Mouse (Mus musculus) cerebellum, adult 18-20 months (tissue): ENCODE results near the gene Ska3.
"Not testable (repeated sequence)": the region's sequence is repeated elsewhere in the genome, so short reads cannot be mapped to it uniquely, and the experiment has no call there.

Experiments used
- DNase-seq, 2 experiments: peaks; one replicate each; pipeline ENCODE4 v3.0.0; 2021

Ska3 gene

GRCm38 (mm10) chr14:57825788-57826751 lies at the start of gene Ska3, which contains the start of gene Mrpl57:
TSS of gene Ska3 (minus strand) at chr14:57826185.
TSS of gene Mrpl57 (plus strand) at chr14:57826234.
- DNase-seq: peak; percentile 89 to 90

- peak; percentile 31 to 47 for DNase-seq
These were observed 40.8 kb upstream of the Ska3 start for GRCm38 (mm10) chr14:57866676-57867276.

DNA sequence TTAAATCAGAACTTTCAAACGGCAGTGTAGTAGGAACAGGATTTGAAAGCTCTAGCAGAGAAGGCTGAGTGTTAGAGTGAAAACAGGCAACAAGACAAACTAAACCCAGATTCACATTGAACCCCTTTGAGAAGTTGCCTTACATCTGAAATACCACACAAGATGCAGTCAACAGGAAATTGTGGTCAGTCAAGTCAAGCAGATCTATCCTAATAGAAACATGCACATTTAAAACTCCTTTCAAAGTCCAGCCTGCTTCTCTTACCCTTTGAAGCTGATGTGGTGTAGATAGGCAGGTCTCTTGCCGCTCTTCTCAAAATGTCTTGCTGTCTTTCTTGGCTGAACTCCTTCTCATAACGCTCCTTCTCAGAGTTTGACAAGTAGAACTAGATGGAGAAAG lies 39.3 kb upstream of the Ska3 start:
- DNase-seq: no peak

DNA sequence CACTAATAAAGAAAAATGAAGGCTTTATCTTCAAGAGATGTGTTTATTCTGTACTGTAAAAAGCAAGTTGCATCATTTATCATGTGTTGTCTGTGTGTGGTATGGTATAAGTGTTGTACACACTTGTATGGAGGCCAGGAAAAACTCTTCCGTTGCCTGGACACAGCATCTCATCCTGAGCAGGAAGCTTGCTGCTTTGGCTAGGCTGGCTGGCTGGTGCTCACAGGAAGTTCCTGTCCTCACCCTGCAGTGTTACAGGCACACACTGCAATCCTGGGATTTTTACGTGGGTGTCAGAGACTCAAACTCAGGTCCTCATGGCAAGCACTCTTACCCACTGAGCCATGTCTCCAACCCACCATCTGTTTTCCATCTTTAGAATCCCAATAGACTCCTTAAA lies 37.1 kb upstream of the Ska3 start:
- DNase-seq: no peak

DNA sequence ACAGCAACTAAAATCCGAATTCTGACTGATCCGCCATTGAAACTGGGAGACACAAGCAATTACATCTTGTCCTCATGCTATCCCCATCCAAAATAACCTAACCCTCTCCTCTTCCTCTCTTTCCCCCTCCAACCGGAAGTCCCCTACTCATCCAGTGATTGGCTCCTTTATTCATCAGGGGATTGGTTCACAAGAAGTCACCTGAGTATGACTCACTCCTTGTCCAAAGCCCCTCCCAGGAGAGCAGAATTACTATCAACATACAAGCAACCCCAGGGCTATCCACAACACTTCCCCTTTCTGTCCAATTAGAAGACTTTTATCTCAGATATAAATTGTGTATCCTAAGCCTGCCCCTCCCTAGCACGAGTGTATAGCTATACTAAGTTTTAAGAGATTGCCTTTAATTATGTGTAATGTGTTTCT lies 36.0 kb upstream of the Ska3 start:
- DNase-seq: no peak

DNA sequence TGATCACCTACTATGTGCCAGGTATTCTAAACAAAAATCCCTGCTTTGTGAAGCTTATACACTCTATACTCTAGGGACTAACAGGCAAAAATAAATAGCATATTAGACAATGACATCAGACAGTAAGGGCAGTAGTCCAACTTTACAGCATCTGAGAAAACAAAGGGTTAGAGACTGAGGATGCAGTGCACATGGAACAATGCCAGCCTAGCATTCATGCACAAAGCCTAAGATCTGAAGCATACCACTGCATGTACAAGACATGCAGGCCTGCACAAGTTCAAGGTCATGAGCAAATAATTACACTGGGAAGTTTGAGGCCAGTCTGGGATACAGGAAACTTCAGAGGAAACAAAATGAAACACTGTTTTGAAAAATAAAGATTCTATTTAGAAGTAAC lies 33.5 kb upstream of the Ska3 start:
- no peak for DNase-seq

DNA sequence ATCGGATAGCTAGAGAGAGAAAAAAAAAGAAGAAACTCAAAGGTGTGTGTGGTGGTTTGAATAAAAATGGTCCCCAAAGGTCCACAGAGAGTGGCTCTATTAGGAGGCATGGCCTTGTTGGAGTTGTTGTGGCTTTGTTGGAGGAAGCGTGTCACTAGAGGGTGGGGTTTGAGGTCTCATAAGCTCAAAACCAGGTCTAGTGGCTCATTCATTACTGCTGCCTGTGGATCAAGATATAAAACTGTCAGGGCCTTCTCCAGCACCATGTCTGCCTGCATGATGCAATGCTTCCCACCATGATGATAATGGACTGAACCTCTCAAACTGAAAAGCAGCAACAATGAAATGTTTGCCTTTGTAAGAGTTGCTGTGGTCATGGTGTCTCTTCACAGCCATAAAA lies 32.6 kb upstream of the Ska3 start:
- DNase-seq: no peak

- not testable (repeated sequence) for DNase-seq
These were observed 30.1 kb upstream of the Ska3 start for GRCm38 (mm10) chr14:57856037-57856436.

- no peak for DNase-seq
These were observed 27.0 kb upstream of the Ska3 start for GRCm38 (mm10) chr14:57852961-57853360.

GRCm38 (mm10) chr14:57850330-57850729 lies 24.3 kb upstream of the Ska3 start:
- DNase-seq: no peak

- no peak for DNase-seq
These were observed 22.7 kb upstream of the Ska3 start for GRCm38 (mm10) chr14:57848646-57849045.

DNA sequence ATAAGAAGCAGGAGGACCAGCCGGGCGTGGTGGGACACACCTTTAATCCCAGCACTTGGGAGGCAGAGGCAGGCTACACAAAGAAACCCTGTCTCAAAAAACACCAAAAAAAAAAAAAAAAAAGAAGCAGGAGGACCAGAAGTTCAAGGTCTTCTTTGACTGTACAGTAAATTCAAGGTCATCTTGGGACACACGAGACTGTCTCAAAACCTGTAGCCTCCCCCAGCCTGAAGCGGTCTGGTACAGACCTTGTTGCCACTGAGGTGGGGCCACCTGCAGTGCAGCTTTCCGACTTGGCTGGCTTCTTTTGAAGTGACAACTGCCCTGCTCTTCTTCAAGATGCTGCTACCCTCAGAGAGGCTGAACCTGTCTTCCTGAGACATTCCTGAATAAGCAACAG lies 22.1 kb upstream of the Ska3 start:
- not testable (repeated sequence) for DNase-seq

DNA sequence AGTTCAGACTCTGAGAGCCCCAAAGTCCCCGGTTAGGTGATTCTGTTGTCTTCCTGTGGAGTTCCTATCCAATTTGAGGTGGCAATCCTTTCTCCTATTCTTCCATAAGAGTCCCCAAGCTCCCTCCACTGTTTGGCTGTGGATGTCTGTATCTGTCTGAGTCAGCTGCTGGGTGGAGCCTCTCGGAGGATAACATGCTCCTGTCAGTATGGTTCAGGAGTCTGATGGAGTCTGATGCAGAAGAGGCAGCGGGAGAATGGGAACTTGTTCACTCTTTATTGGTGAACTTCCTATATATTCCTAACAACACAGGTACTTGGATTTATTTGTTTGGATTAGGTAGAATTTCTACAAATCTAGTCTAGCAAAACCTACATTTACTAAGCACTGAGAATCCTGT lies 18.6 kb upstream of the Ska3 start:
- DNase-seq: no peak

- DNase-seq: no peak
These were observed 9.2 kb upstream of the Ska3 start for GRCm38 (mm10) chr14:57835157-57835556.

DNA sequence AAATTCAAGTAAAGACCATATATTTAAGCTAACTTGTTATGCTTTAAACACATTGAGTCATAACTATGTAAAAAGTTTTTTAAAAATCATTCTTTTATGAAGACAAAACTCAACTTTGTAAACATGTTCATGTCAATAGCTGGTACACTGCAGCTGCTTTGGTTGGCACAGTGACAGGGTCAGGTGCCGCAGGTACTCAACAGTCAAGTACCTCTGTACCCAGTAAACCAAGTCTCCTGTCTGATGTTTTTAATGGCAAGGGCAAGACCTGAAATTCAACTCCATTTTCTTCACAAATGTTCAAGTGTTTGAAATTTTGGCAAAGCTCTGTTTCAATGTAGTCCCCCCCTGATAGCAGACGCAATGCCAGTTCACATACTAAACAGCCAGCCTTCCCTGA lies 7.5 kb upstream of the Ska3 start:
- DNase-seq: no peak

DNA sequence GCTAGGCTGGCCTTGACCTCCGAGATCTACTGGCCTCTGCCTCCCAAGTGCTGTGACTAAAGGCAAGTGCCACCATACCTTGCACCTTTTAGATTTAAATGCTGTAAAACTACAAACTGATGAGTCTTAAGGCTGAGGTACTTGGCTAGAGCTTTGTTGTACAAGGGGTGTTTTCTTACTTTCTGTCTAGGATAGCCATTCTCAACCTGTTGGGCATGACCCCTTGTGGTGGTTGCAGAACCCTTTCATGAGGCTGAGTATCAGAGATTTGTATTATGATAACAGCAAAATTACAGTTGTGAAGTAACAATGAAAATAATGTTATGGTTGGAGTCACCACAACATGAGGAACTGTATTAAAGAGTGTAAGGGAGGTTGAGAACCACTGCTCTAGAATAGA lies 1.3 kb upstream of the Ska3 start:
- DNase-seq: no peak

DNA sequence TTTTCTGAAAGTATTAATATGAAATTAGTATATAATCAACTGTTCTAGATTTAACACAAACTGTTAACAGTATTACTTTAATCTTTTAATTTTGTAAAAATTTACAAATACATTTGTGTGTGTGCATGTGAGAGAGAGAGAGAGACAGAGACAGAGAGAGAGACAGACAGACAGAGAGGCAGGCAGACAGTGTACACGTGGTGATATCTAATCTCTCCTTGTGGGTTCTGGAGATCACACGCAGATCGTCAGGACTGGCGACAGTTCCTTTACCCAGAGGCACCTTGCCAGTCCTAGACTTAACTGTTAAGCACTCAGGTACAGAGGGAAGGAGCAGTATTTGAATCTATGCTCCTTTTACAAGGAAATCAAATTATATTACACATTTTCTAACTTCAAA lies 5.1 kb downstream of the Ska3 start:
- DNase-seq: no peak

GRCm38 (mm10) chr14:57811844-57812243 lies 14.1 kb downstream of the Ska3 start:
- DNase-seq: no peak

GRCm38 (mm10) chr14:57810886-57811285 lies 15.1 kb downstream of the Ska3 start:
- no peak for DNase-seq

GRCm38 (mm10) chr14:57808558-57808957 lies 17.4 kb downstream of the Ska3 start:
- DNase-seq: no peak

DNA sequence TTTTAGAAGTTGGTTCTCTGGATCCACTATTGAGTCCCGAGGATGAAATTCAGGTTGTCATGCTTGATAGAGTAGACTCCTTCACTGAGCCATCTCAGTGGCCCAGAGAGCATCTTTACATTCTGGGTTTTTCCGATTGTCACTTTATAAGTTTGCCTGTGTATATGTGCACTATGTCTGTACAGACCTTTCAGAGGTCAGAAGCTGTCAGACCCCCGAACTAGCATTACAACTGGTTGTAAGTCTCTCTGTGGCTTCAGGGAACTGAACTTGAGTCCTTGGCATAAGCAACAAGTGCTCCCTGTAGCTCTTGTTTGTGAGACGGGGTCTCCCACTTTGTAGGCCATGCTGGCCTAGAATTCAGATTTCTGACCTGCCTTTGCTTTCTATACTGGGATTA lies 22.3 kb downstream of the Ska3 start:
- DNase-seq: no peak

- peak; percentile 96 to 97 for DNase-seq
These were observed 27.7 kb downstream of the Ska3 start, which contains the start of gene Sap18 for GRCm38 (mm10) chr14:57797991-57798931. TSS of gene Sap18 (plus strand) at chr14:57798180.

DNA sequence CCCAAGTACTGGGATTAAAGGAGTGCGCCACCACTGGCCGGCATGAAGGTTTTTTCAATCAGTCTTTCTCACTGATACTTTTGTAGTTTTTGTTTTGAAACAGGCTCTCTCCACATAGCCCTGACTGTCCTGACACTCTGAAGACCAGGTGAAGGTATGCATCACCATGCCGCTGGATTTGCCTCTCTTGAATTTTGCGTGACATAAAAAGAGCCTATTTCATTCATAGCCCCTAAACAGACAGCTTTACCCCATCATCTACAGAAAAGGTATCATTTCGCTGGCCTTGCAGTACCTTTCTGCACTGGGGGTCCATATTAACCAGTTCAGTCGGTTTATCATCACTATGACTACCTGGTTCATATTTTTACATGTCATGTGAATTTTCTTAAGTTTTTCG lies 28.4 kb downstream of the Ska3 start:
- DNase-seq: peak in 1 of 2 experiments; percentile 7
